Mouse (Mus musculus) olfactory bulb, adult 2 months (tissue): ENCODE results near the gene Bpifa6.

Experiments used
- CTCF ChIP-seq: fragments of 200-500 bp; IDR thresholded peaks from 2 replicates; pipeline ENCODE4 v1.5.1; 2012; ENCODE audit warnings: low read depth, mild to moderate bottlenecking, low read length, moderate library complexity; ENCODE audit not compliant: insufficient read depth
- POLR2A ChIP-seq: fragments of 200-500 bp; IDR thresholded peaks from 2 replicates; pipeline ENCODE4 v1.6.1; 2012; ENCODE audit warnings: mild to moderate bottlenecking, low read depth, low read length, moderate library complexity; ENCODE audit not compliant: insufficient read depth

DNA sequence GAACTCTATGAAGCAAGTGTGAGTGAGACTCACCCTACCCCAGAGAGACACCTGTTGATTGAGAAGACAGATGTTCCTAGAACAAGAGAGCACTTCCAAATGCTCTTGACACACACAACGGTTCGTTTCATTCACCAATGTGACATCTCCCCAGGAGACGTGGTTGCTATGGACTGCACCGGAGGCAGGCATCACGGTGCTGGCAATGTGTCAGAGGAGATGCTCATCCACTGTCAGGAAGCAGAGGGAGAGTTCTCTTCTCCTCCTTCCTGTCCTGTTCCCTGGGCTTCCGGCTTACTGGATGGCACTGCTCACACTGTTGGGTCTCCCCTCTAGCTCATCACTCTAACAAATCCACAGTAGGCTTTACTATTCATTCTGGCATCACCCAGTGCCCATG, 41.4 kb upstream of the Bpifa6 start:
- TF ChIP-seq CTCF (no peak), POLR2A (no peak)
